Mouse (Mus musculus) MEL (cell line): ENCODE results near the gene Vps53. TPM values are rescaled to one million over a fixed set of nuclear protein-coding genes. Genes with fewer than 3 reads are reported as not detected.

Experiments used
- DNase-seq: peaks from one replicate; pipeline ENCODE4 v3.0.0; 2011; ENCODE audit warnings: low read depth, low spot score
- H3K27ac ChIP-seq: 2 replicates; pipeline ENCODE4 v1.5.1; 2012; ENCODE audit warnings: low read depth, mild to moderate bottlenecking, control low read depth, low read length, moderate library complexity; ENCODE audit not compliant: control insufficient read depth
- H3K27me3 ChIP-seq, 2 experiments: fragments of 150-350 bp in 1 of 2; sonication (generic) in 1 of 2; 2 replicates each; pipeline ENCODE4 v1.6.1; 2012; ENCODE audit warnings: low read length in 2 of 2, mild to moderate bottlenecking in 2 of 2, improper control_type of control experiment in 1 of 2, moderate library complexity in 1 of 2; ENCODE audit not compliant: insufficient read depth in 2 of 2, control insufficient read depth in 1 of 2
- H3K36me3 ChIP-seq, 2 experiments: 2 replicates each; pipeline ENCODE4 v1.6.1; 2012 to 2014; ENCODE audit warnings: low read length in 2 of 2, improper control_type of control experiment in 1 of 2, inconsistent platforms in 1 of 2, mild to moderate bottlenecking in 1 of 2; ENCODE audit not compliant: insufficient read depth in 2 of 2, control insufficient read depth in 1 of 2
- H3K4me1 ChIP-seq, 2 experiments: fragments of 150-350 bp in 1 of 2; sonication (generic) in 1 of 2; 2 replicates each; pipeline ENCODE4 v1.6.1; 2012; ENCODE audit warnings: low read length in 2 of 2, improper control_type of control experiment in 1 of 2, mild to moderate bottlenecking in 1 of 2; ENCODE audit not compliant: insufficient read depth in 2 of 2, control insufficient read depth in 1 of 2
- H3K4me3 ChIP-seq, 2 experiments: fragments of 150-350 bp in 1 of 2; sonication (generic) in 1 of 2; 2 replicates each; pipeline ENCODE4 v1.5.1; 2012; ENCODE audit warnings: low read depth in 2 of 2, low read length in 2 of 2, mild to moderate bottlenecking in 2 of 2, moderate library complexity in 2 of 2, control low read depth in 1 of 2, improper control_type of control experiment in 1 of 2; ENCODE audit not compliant: control insufficient read depth in 1 of 2, insufficient read depth in 1 of 2
- H3K79me2 ChIP-seq: 2 replicates; pipeline ENCODE4 v1.6.1; 2012; ENCODE audit warnings: mild to moderate bottlenecking, low read length, moderate library complexity; ENCODE audit not compliant: control insufficient read depth, poor library complexity, insufficient read depth
- H3K9ac ChIP-seq: 2 replicates; pipeline ENCODE4 v1.6.1; 2012; ENCODE audit warnings: low read depth, mild to moderate bottlenecking, control low read depth, low read length, moderate library complexity; ENCODE audit not compliant: control insufficient read depth, poor library complexity, severe bottlenecking
- H3K9me3 ChIP-seq: fragments of 150-350 bp; sonication (generic); replicated peaks from 2 replicates; pipeline ENCODE4 v1.6.1; 2012; ENCODE audit warnings: mild to moderate bottlenecking, low read length, improper control_type of control experiment, moderate library complexity; ENCODE audit not compliant: insufficient read depth
- BHLHE40 ChIP-seq: IDR thresholded peaks from 2 replicates; pipeline ENCODE4 v1.6.1; 2012; ENCODE audit warnings: low read depth, mild to moderate bottlenecking, inconsistent platforms, low read length, improper control_type of control experiment, borderline replicate concordance
- CTCF ChIP-seq, 3 experiments: IDR thresholded peaks in 2 of 3; conservative IDR thresholded peaks in 1 of 3; 2 replicates each; pipeline ENCODE4 v1.5.1; 2011 to 2012; ENCODE audit warnings: low read length in 3 of 3, low read depth in 2 of 3, mild to moderate bottlenecking in 2 of 3, improper control_type of control experiment in 1 of 3, inconsistent platforms in 1 of 3, mixed read lengths in 1 of 3, moderate library complexity in 1 of 3; ENCODE audit not compliant: control insufficient read depth in 1 of 3, insufficient read depth in 1 of 3, poor library complexity in 1 of 3, severe bottlenecking in 1 of 3
- E2F4 ChIP-seq: IDR thresholded peaks from 2 replicates; pipeline ENCODE4 v1.6.1; 2011; ENCODE audit warnings: low read depth, low read length, improper control_type of control experiment, borderline replicate concordance
- EP300 ChIP-seq, 2 experiments: IDR thresholded peaks; 2 replicates each; pipeline ENCODE4 v1.6.1; 2011; ENCODE audit warnings: improper control_type of control experiment in 2 of 2, low read length in 2 of 2, low read depth in 1 of 2, mild to moderate bottlenecking in 1 of 2
- ETS1 ChIP-seq: IDR thresholded peaks from 2 replicates; pipeline ENCODE4 v1.6.1; 2012; ENCODE audit warnings: low read depth, mild to moderate bottlenecking, inconsistent platforms, low read length, improper control_type of control experiment, moderate library complexity
- GABPA ChIP-seq: IDR thresholded peaks from 2 replicates; pipeline ENCODE4 v1.6.1; 2012; ENCODE audit warnings: low read depth, mild to moderate bottlenecking, inconsistent platforms, low read length, improper control_type of control experiment, moderate library complexity
- GATA1 ChIP-seq: IDR thresholded peaks from 2 replicates; pipeline ENCODE4 v1.6.1; 2011; ENCODE audit warnings: low read depth, low read length, improper control_type of control experiment
- HCFC1 ChIP-seq: IDR thresholded peaks from 2 replicates; pipeline ENCODE4 v1.6.1; 2012; ENCODE audit warnings: low read depth, mild to moderate bottlenecking, inconsistent platforms, low read length, improper control_type of control experiment, moderate library complexity
- JUND ChIP-seq: IDR thresholded peaks from 2 replicates; pipeline ENCODE4 v1.6.1; 2011; ENCODE audit warnings: low read depth, mild to moderate bottlenecking, improper control_type of control experiment, low read length
- MAFK ChIP-seq: IDR thresholded peaks from 2 replicates; pipeline ENCODE4 v1.6.1; 2011; ENCODE audit warnings: low read depth, mild to moderate bottlenecking, low read length, improper control_type of control experiment, borderline replicate concordance
- MAX ChIP-seq: IDR thresholded peaks from 2 replicates; pipeline ENCODE4 v1.6.1; 2011; ENCODE audit warnings: low read length, improper control_type of control experiment
- MEF2A ChIP-seq: IDR thresholded peaks from 2 replicates; pipeline ENCODE4 v1.6.1; 2014; ENCODE audit warnings: low read depth, mild to moderate bottlenecking, inconsistent platforms, low read length, improper control_type of control experiment; ENCODE audit not compliant: poor library complexity, insufficient replicate concordance, severe bottlenecking; ENCODE audit errors: extremely low read depth
- MXI1 ChIP-seq: IDR thresholded peaks from 2 replicates; pipeline ENCODE4 v1.6.1; 2011; ENCODE audit warnings: mild to moderate bottlenecking, low read depth, low read length, improper control_type of control experiment
- MYC ChIP-seq: IDR thresholded peaks from 2 replicates; pipeline ENCODE4 v1.6.1; 2011; ENCODE audit warnings: low read depth, mild to moderate bottlenecking, low read length, improper control_type of control experiment, moderate library complexity
- NRF1 ChIP-seq: IDR thresholded peaks from 2 replicates; pipeline ENCODE4 v1.6.1; 2014; ENCODE audit warnings: low read depth, mild to moderate bottlenecking, inconsistent platforms, low read length, improper control_type of control experiment, moderate library complexity; ENCODE audit not compliant: poor library complexity, insufficient read depth, severe bottlenecking
- POLR2AphosphoS2 ChIP-seq: IDR thresholded peaks from 2 replicates; pipeline ENCODE4 v1.6.1; 2011; ENCODE audit warnings: low read length, improper control_type of control experiment
- POLR2AphosphoS5 ChIP-seq: IDR thresholded peaks from 2 replicates; pipeline ENCODE4 v1.6.1; 2012; ENCODE audit warnings: low read depth, borderline replicate concordance, mild to moderate bottlenecking, inconsistent platforms, low read length, moderate library complexity, mixed read lengths
- RAD21 ChIP-seq: IDR thresholded peaks from 2 replicates; pipeline ENCODE4 v1.6.1; 2011; ENCODE audit warnings: mild to moderate bottlenecking, low read depth, low read length, improper control_type of control experiment
- SIN3A ChIP-seq: IDR thresholded peaks from 2 replicates; pipeline ENCODE4 v1.6.1; 2012; ENCODE audit warnings: low read length, improper control_type of control experiment, inconsistent platforms
- SMC3 ChIP-seq: IDR thresholded peaks from 2 replicates; pipeline ENCODE4 v1.6.1; 2011; ENCODE audit warnings: low read depth, low read length, improper control_type of control experiment
- TAL1 ChIP-seq: IDR thresholded peaks from 2 replicates; pipeline ENCODE4 v1.6.1; 2012; ENCODE audit warnings: mild to moderate bottlenecking, inconsistent platforms, low read length, moderate library complexity, mixed read lengths
- TCF12 ChIP-seq: IDR thresholded peaks from 2 replicates; pipeline ENCODE4 v1.6.1; 2014; ENCODE audit warnings: low read depth, mild to moderate bottlenecking, inconsistent platforms, low read length, improper control_type of control experiment, moderate library complexity
- UBTF ChIP-seq: IDR thresholded peaks from 2 replicates; pipeline ENCODE4 v1.6.1; 2012; ENCODE audit warnings: low read depth, mild to moderate bottlenecking, inconsistent platforms, low read length, improper control_type of control experiment, moderate library complexity, borderline replicate concordance; ENCODE audit not compliant: insufficient read depth
- USF1 ChIP-seq: IDR thresholded peaks from 2 replicates; pipeline ENCODE4 v1.6.1; 2014; ENCODE audit warnings: low read depth, mild to moderate bottlenecking, inconsistent platforms, low read length, improper control_type of control experiment, moderate library complexity
- ZMIZ1 ChIP-seq: IDR thresholded peaks from 2 replicates; pipeline ENCODE4 v1.6.1; 2012; ENCODE audit warnings: low read depth, mild to moderate bottlenecking, inconsistent platforms, low read length, improper control_type of control experiment, moderate library complexity
- polyA plus RNA-seq, 2 experiments: library from polyadenylated mRNA; stranded (reverse) in 1 of 2; unstranded in 1 of 2; fragments of >175 nt in 1 of 2; fragments of >200 nt in 1 of 2; gene quantifications; 2 replicates each; pipeline versions ENCODE4 v1.2.1 to v1.2.4; 2012; ENCODE audit warnings: low replicate concordance in 2 of 2, low read depth in 1 of 2; ENCODE audit not compliant: insufficient read length in 2 of 2, insufficient read depth in 1 of 2, missing spikeins in 1 of 2
- total RNA-seq: library from RNA; depleted of rRNA; stranded (reverse); fragments of 300-350 nt; gene quantifications from 2 replicates; pipeline ENCODE4 v1.2.3, GENCODE M21; 2012

Vps53 gene
- total and polyA plus RNA-seq, 3 experiments = 38.4 to 50.4 TPM; not detected in 1

- TF ChIP-seq E2F4 (no peak), MAFK (no peak), USF1 (no peak), NRF1 (no peak), MEF2A (no peak), POLR2AphosphoS2 (no peak), ZMIZ1 (no peak), EP300 (IDR thresholded peaks at IDR 0.05; ENCODE audit: low read depth in 1 of 2, low read length in 2 of 2) (no peak), BHLHE40 (no peak), MAX (no peak), RAD21 (no peak), JUND (no peak)
- H3K4me3 ChIP-seq = no peak overlapping the region
- H3K9me3 ChIP-seq = no peaks in the 10 kb centered on the region
Measured at GRCm38 (mm10) chr11:76052496-76052895, 127.0 kb downstream of the Vps53 start.

GRCm38 (mm10) chr11:76050967-76051512 is 128.4 kb downstream of the Vps53 start:
- Histone ChIP-seq H3K27me3 (no peaks in the 10 kb centered on the region), H3K79me2 (no peaks in the 10 kb centered on the region), H3K9ac (no peak overlapping the region), H3K27ac (no peak overlapping the region), H3K4me3 (no peak overlapping the region), H3K36me3 (no peaks in the 10 kb centered on the region), H3K4me1 (no peaks in the 10 kb centered on the region), H3K9me3 (no peaks in the 10 kb centered on the region)
- DNase-seq = no peak
- TF ChIP-seq POLR2AphosphoS5 (no peak), GATA1 (no peak), CTCF (IDR thresholded peaks at IDR 0.05 in 2 of 3, conservative IDR thresholded peaks at IDR 0.05 in 1 of 3; ENCODE audit: control insufficient read depth in 1 of 3, insufficient read depth in 1 of 3, low read depth in 2 of 3, low read length in 3 of 3, poor library complexity in 1 of 3, severe bottlenecking in 1 of 3) (no peak), TCF12 (no peak), HCFC1 (no peak), UBTF (no peak), MEF2A (no peak), NRF1 (no peak), MAFK (no peak), GABPA (no peak), TAL1 (no peak), MYC (no peak), ETS1 (no peak), SIN3A (no peak), USF1 (no peak), MXI1 (no peak), SMC3 (no peak), POLR2AphosphoS2 (no peak)

More at GRCm38 (mm10) chr11:76052496-76052895, 127.0 kb downstream of the Vps53 start:
- H3K9ac ChIP-seq = no peak overlapping the region
- no peak overlapping the region for H3K27ac ChIP-seq
- no peaks in the 10 kb centered on the region for H3K36me3 ChIP-seq
- DNase-seq = no peak
- H3K79me2 ChIP-seq = no peaks in the 10 kb centered on the region
- no peaks in the 10 kb centered on the region for H3K4me1 ChIP-seq
- H3K27me3 ChIP-seq = no peaks in the 10 kb centered on the region
